Mouse (Mus musculus) urinary bladder, postnatal 14 days (tissue): ENCODE results near the gene Minos1.

Experiments
- DNase-seq: peaks from one replicate; pipeline ENCODE4 v3.0.0; 2021; ENCODE audit warnings: low spot score

Gene Minos1

GRCm38 (mm10) chr4:139144577-139144976 is 13.7 kb upstream of the Minos1 start:
- DNase-seq = no peak

- DNase-seq = no peak
Measured at GRCm38 (mm10) chr4:139142985-139143384, 12.1 kb upstream of the Minos1 start.

GRCm38 (mm10) chr4:139141785-139142184 is 10.9 kb upstream of the Minos1 start:
- no peak for DNase-seq

GRCm38 (mm10) chr4:139140267-139140666 is 9.4 kb upstream of the Minos1 start:
- DNase-seq = no peak

GRCm38 (mm10) chr4:139136011-139136410 is 5.1 kb upstream of the Minos1 start:
- DNase-seq = no peak

GRCm38 (mm10) chr4:139133109-139133508 is 2.2 kb upstream of the Minos1 start:
- no peak for DNase-seq

GRCm38 (mm10) chr4:139131858-139132672 is 1.2 kb upstream of the Minos1 start:
- DNase-seq = no peak

- DNase-seq = peak; percentile 29
Measured at GRCm38 (mm10) chr4:139129806-139130700, 860 bp downstream of the Minos1 start.

GRCm38 (mm10) chr4:139126475-139126874 is 4.4 kb downstream of the Minos1 start:
- no peak for DNase-seq

GRCm38 (mm10) chr4:139124940-139125339 is 6.0 kb downstream of the Minos1 start:
- no peak for DNase-seq

- no peak for DNase-seq
Measured at GRCm38 (mm10) chr4:139122557-139122956, 8.4 kb downstream of the Minos1 start.

- no peak for DNase-seq
Measured at GRCm38 (mm10) chr4:139120998-139121397, 9.9 kb downstream of the Minos1 start.

- DNase-seq = no peak
Measured at GRCm38 (mm10) chr4:139120281-139120814, 10.6 kb downstream of the Minos1 start.

GRCm38 (mm10) chr4:139116356-139117063 is 14.4 kb downstream of the Minos1 start:
- no peak for DNase-seq

GRCm38 (mm10) chr4:139115721-139116120 is 15.2 kb downstream of the Minos1 start:
- DNase-seq = no peak

- DNase-seq = no peak
Measured at GRCm38 (mm10) chr4:139112482-139112881, 18.4 kb downstream of the Minos1 start.

- peak; percentile 21 for DNase-seq
Measured at GRCm38 (mm10) chr4:139111421-139111820, 19.5 kb downstream of the Minos1 start.

- no peak for DNase-seq
Measured at GRCm38 (mm10) chr4:139110858-139111257, 20.1 kb downstream of the Minos1 start.

- no peak for DNase-seq
Measured at GRCm38 (mm10) chr4:139105453-139105852, 25.5 kb downstream of the Minos1 start.

- DNase-seq = no peak
Measured at GRCm38 (mm10) chr4:139101546-139101945, 29.4 kb downstream of the Minos1 start.

- no peak for DNase-seq
Measured at GRCm38 (mm10) chr4:139100326-139100725, 30.6 kb downstream of the Minos1 start.

- DNase-seq = no peak
Measured at GRCm38 (mm10) chr4:139096201-139096600, 34.7 kb downstream of the Minos1 start.
